Mouse (Mus musculus): ENCODE results near the gene Entpd6.

GRCm38 (mm10) chr2:150745016-150745415 is 3.8 kb upstream of the Entpd6 start:
- TF ChIP-seq CTCF (IDR thresholded peaks at IDR 0.05; ENCODE audit: extremely low read depth, insufficient read depth, insufficient read length, insufficient replicate concordance) (no peak), POLR2A (IDR thresholded peaks at IDR 0.05; ENCODE audit: low read depth, low read length) (no peak)
